Mouse (Mus musculus): Measurements from ENCODE around the gene Nrn1l.

Gene Nrn1l

DNA sequence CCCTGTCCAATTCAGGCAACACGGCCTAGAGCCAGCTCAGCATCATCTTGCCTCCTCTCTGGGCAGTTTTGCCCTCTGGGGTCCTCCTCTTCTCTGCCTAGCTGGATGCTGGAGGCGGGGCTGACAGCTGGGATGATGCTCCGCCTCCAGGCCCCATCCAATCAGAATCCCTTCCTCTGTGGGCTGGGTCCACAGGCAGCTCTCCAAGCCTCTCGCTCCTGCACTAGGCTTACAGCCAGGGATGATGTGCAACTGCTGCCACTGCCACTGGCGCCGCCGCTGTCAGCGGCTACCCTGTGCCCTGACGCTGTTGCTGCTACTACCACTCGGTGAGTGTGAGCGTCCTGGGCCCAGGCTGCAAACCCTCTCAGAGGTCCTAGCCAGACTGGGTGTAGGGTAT is at the start of gene Nrn1l:
Gene Nrn1l (plus strand): TSS at position 229 of the 400 bp plus-strand sequence.
- DNase-seq: peak; percentile 50

DNA sequence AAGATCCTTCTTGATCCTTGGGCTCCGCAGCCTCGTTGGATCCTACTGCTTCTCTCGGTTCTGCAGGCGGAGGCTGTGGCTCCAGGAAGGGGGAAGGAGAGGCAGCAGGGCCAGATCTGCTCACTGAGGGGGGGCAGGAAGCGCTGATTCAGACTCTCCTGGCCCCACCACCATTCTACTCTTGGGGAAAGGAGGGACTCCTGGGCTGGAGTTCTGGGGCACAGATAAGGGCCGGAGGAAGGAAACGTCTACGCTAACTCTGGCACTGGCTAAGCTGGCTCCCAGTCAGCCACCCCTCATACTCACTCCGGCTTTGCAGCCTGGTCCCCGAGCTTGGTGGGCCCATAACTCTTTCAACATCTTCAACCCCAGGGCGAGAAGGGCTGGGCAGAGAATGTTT is 46.7 kb upstream of the Nrn1l start:
- no peak for DNase-seq

DNA sequence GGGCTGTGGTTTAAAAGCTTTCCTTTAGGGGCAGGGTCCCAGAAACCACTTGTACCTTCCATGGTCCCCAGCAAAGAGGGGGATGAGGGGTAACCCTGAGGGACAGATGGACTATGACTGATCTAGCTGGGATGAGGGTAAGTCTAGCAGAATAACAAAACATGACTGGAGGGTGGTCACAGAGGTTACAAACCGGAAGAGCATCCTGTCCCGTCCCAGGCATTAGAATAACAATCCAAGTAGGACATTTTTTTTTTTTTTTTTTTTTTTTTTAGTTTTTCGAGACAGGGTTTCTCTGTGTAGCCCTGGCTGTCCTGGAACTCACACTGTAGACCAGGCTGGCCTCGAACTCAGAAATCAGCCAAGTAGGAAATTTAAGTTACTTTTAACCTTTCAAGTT is 43.4 kb upstream of the Nrn1l start:
- DNase-seq: no peak

DNA sequence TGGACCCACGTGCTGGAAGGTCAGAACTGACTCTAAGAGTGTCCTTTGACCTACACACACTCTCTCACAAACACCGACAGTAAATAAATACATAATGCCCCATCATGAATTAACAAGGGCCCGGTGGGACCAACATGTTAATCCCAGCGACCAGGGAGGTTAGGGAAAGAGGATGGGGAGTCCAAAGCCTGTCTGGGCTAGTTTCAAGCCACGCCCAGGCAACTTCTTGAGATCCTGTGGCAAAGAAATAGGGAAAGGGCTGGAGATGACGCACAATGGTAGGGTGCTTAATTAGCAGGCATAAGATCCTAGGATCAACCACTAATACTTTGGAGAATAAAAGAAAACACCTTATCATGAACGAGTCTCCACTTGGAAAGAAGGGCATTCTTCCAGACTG is 42.8 kb upstream of the Nrn1l start:
- DNase-seq: no peak

DNA sequence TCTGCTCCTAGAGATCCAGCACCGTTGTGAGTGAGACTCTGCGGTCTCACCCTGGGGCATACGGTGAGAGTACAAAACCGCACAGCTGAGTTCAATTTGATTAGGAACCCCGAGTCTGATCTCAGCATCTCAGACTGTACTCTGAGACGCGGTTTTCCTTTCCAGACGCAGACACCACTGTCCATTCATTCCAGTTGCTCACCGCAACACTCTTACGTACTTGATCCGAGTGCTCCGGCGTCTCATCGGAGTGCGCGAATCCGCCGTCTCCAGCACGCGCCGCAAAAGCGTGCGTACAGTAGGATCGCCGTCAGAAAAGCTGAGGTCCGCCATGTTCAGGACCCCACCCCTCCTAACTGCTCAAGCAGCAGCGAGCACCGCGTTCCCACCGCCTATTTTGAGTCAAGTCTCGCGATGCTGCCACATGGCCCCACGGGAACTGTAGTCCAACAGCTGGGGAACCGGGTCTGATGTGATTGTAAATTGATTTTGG is 41.7 kb upstream of the Nrn1l start:
- peak; percentile 93 for DNase-seq

DNA sequence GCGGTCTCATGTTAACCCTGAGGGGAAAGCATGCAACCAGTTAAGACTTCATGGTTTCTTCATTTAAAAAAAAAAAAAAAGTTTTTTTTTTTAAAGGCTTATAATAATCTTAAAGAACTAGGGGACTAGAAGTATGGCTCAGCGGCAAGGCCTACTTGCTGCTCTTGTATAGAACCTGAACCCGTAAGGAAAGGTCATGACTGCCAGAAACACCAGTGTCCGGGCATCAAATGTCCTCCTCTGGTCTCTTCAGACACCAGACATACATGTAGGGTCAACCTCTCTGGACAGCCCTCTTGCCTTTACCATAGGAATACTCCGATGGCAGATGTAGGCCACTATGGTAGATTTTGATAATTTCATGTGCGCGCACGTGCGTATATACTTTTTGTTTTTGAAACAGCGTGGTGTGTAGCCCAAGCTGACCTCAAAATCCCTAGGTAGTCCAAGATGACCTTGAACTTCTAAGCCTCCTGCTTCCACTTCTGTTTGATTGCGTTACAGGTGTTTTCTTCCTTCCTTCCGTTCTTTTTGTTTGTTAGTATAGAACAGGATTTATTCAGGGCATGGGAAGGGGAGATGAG is 41.1 kb upstream of the Nrn1l start:
- no peak for DNase-seq

DNA sequence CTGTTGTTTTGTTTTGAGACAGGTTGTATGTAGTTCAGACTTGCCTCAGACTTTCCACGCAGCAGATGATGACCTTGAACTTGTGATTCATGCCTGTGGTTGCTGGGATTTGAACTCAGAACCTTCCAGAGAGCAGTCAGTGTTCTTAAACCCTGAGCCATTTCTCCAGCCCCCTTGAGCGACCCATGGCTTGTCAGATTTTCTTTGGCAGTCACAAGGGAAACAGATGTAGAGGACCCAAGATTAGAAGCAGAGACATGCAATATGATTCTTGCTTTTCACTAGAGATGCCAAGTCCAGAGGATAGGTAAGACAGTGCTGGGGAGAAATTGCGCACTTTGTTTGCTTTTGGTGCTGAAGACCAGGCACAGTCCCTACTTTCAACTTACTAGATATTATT is 40.2 kb upstream of the Nrn1l start, which contains the start of gene Cenpt:
Gene Cenpt (minus strand): TSS at position 101 of the 400 bp plus-strand sequence.
- DNase-seq: no peak

DNA sequence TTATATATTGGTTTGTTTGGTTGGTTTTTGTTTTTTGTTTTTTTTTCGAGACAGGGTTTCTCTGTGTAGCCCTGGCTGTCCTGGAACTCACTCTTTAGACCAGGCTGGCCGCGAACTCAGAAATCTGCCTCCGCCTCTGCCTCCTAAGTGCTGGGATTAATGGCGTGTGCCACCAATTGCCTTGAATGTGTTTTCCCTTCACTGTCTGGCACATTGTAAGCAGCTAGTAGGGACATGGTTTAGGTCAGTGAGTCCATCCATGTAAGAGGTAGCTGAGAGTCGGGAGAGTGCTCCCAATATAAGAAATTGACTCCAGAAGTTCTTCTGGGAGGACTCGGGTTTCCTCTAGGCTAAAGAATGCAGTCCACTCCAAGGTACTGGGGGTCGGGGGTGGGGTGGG is 39.1 kb upstream of the Nrn1l start:
- DNase-seq: no peak

DNA sequence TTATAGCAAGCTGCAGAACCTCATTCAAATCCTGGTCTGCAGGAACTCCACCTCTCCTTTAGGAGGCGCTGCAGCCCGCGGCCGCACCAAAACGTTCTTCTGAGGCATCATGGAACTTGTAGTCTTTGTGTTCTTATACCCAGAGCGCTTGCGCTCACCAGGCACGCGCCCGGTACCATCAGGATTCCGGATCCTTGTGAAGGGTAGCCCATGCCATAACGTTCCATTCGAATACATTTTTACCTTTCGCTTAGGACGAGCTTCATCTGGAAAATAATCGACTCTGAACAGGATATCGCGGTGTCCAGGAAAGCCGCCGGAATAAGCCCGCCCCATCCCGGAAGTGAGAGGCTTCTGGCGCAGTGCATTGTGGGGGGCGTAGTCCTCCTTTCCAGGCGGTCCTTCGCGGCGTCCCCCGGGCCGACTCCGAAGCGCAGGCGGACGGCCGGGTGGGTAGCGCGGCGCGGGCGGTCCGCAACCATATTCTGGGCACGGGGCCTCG is 38.6 kb upstream of the Nrn1l start, which contains the start of gene Thap11:
Gene Thap11 (plus strand): TSS at position 418 of the 502 bp plus-strand sequence.
- DNase-seq: peak; percentile 95

DNA sequence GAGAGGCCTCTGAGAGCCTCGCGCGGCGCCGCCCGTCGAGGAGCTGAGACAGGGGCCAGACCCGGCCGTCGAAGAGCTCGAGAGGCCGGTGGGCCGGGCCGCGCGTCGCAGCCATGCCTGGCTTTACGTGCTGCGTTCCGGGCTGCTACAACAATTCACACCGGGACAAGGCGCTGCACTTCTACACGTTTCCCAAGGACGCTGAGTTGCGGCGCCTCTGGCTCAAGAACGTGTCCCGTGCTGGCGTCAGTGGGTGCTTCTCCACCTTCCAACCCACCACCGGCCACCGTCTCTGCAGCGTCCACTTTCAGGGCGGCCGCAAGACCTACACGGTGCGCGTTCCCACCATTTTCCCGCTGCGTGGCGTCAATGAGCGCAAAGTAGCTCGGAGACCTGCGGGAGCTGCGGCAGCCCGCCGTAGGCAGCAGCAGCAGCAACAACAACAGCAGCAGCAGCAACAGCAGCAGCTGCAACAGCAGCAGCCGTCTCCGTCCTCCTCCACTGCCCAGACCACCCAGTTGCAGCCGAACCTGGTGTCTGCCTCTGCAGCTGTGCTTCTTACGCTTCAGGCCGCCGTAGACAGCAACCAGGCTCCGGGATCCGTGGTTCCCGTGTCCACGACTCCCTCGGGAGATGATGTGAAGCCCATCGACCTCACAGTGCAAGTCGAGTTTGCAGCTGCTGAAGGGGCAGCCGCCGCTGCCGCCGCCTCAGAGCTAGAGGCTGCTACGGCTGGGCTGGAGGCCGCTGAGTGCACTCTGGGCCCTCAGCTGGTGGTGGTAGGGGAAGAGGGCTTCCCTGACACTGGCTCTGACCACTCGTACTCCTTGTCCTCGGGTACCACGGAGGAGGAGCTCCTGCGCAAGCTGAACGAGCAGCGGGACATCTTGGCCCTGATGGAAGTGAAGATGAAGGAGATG is 37.9 kb upstream of the Nrn1l start:
- peak; percentile 68 for DNase-seq

DNA sequence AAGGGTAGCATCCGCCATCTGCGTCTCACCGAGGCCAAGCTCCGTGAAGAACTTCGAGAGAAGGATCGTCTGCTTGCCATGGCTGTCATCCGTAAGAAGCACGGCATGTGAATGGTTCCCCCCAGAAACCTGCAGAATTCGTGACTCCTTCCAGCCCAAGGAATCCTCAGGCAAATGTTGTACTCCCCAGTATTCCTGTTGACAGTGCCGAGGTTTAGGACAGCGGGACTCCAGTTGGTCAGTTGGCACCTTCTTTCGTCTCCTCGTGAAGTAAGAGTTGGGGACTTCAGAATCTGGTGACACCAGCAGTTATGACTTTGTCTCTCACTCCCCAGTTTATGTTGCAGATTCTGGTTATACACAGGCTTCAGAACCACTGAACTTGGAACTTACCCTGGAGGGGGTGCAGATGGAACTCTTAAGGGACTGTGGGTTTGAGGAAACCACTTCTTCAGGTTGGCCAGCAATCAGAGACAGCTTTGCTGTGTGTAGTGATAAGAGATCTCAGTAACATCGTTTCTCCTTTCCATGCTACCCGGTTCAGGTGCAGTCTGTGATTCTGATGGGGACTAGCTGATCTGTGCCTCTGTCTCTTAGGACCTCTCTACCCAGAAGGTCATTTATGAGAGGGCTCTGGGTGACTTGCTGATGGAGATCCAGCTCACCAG is 37.1 kb upstream of the Nrn1l start:
- no peak for DNase-seq

DNA sequence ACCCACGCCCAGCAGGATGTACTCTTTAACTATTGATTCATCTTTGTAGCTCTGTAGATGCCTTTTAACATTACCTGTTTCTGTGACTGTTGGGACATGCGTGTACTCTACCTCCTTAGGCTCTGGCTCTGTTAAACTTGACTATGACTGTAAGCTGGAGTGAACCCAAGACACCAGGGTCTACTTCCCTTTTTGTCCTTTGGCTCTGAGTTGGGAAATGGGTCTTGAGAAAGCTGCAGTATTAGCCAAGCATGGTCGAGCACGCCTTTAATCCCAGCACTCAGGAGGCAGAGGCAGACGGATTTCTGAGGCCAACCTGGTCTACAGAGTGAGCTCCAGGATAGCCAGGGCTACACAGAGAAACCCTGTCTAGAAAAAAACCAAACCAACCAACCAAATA is 34.9 kb upstream of the Nrn1l start:
- no peak for DNase-seq

DNA sequence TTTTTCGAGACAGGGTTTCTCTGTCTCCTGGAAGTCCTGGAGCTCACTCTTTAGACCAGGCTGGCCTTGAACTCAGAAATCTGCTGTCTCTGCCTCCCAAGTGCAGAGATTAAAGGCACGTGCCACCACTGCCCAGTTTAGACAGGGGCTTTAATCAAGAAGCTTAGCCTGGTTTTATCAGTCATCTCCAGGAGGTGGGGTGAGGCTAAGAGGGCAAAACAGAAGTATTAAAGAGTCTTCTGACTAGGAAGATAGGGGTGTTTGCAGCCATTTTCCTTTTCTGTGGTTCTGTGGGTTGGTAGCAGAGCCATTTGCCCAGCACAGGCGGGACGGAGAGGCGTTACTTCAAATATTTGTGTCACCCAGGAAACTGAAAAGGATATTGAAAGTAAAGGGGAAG is 34.1 kb upstream of the Nrn1l start:
- DNase-seq: no peak

DNA sequence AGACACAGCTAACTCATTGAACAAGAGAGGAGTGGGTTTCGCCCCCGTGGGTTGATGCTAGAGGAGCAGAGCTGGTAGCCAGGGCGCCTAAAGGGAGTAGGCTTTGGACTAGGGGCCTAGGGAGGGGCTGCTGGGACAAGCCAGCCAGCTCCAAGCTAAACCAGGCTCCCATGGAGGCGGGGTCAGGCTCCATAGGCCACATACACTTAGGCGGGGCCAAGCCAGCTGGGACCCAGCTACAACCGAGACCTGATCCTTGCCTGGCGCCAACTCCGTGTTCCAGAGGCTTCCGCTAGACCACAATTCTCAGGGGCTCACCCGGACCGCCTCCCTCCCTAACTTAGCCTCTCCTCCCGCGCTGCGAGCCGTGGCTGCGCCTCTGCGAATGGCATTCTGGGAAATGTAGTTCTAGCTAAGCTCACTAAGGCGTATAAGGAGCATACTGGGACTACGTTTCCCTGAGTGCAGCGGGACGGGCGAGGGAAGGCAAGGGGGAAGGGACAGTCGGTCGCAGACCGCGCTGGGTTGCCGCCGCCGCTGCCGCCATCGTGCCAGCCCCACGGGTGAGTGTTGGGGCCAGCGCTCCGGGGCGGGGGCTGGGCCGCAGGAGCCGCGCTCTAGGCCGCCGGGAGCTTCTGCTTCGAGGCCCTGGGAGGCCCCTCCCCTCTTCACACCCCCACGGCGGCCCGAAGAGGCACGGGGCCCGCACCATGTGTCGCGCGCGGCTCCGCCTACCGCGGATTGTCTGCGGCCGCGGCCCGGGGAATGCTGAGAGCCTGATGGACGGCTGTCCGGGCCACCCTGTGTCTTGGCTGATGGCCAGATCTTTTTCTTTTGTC is 33.0 kb upstream of the Nrn1l start, which contains the start of gene Nutf2:
Gene Nutf2 (plus strand): TSS at position 438 of the 839 bp plus-strand sequence.
- peak; percentile 87 for DNase-seq

DNA sequence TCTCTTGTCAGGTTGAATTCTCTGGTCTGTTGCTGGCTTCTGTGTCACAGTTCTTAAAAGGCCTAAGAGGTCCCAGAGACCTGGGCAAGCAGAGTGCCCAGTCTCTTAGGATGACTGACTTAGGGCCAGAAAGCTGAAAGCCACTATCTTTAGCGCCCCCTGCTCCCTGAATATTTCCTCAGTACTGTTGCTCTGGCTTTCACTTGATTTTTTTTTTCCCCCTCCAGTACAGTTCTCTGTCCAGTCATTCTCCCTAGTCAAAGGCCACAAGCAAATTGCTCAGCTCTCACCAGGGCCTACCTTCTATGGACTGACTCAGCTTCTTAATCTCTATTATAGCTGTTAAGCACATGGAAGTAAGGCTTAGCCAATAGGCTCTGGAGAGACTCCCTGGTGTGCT is 31.4 kb upstream of the Nrn1l start:
- peak; percentile 40 for DNase-seq

DNA sequence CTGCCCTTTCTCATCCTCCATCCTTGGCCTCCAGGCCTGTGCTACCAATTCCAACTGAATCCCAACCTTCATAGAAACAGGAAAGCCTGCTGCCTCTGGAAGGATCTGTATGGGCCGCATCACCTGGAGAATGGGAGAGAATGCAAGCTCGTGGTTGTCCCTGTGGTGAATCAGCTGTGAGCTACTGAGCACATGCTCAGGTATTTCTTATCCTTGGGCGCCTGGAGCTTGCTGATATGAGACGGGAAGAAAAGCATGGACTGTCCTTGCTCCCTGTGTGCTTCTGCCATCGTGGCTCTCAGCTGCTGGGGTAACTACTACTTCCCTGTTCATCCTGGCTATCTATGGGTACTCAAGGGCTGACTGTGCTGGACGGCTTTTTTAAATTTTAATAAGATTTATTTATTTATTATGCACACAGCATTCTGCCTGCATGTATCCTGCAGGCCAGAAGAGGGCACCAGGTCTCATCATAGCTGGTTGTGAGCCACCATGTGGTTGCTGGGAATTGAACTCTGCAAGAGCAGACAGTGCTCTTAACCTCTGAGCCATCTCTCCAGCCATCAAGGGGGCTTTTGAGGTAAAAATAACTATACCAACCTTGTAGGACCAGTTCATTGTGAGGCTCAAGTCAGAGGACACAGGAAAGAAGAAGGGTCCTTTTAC is 26.9 kb upstream of the Nrn1l start:
- DNase-seq: peak; percentile 39

DNA sequence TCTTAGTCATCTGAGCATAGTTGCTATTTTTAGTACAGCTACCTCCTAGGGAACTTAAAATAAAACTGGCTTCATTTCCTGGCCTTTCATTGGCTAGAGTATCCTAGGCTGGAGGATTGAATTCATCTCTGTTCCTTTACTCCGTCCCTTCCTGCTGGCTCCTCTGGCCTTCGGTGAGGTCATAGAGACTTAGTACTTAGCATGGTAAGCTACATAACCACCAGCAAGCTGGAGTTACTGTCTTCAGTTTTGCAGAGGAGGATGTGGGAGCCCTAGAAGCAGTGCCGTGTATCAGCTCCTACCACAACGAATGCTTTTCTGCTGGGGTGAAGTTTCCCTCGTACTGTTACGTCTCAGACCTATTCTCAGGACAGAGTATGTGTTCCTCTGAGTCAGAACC is 19.1 kb upstream of the Nrn1l start:
- no peak for DNase-seq

DNA sequence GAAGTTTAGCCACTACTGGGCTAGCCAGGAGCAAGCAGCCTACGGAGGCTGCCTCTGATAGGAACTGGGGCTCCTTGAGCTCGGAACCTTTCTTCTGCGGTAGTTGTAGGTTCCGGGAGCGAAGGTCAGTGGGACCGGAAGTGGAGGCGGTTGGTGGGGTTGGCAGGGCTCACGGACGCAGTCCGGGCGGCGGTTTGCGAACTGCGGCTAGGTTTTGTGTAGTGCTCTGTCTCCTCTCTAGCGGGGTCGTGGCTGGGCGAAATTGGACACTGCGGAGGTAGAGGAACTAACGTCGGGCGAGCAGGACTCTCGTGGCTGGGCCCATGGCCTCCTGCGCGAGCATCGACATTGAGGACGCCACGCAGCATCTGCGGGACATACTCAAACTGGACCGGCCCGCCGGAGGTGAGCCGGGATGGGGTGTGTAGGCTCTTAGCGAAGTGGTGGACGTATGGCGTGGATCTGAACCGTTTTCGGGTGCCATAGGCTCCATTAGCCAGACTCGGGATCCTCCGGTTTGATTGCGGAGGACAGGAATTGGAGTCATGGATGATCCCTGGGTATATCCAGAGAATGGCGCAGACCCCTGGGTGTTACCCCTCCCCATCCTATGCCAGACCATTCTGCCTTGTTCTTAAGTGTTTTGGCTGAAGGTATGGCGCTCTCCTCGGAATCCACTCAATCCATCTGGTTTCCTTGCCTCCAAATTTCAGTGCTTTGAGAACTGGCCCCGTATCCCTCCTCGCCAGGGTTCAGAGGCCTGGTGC is 12.4 kb upstream of the Nrn1l start, which contains the start of gene Edc4:
Gene Edc4 (plus strand): TSS at position 128 of the 767 bp plus-strand sequence.
- peak; percentile 89 for DNase-seq

DNA sequence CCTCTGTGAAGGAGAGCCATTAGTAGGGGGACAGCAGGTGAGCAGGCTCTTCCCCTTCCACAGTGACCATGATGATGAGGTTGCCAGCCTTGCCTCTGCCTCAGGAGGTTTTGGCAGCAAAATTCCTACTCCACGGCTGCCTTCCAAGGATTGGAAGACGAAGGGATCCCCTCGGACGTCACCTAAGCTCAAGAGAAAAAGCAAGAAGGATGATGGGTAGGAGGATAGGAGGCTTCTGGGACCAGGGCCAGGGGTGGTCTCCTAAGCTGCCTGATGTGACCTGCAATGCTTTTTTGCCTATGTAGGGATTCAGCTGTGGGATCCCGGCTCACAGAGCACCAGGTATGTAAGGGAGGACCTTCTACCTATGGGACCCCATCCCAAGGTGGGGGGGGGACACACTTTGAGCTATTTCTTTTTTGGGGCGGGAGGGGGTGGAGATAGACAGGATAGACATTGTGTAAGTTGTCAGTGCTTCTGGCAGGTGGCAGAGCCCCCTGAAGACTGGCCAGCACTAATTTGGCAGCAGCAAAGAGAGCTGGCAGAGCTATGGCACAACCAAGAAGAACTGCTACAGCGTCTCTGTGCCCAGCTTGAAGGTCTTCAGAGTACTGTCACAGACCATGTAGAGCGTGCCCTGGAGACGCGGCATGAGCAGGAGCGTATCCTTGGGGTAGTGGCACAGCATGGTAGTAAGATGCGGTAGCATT is 3.5 kb upstream of the Nrn1l start:
- DNase-seq: no peak

DNA sequence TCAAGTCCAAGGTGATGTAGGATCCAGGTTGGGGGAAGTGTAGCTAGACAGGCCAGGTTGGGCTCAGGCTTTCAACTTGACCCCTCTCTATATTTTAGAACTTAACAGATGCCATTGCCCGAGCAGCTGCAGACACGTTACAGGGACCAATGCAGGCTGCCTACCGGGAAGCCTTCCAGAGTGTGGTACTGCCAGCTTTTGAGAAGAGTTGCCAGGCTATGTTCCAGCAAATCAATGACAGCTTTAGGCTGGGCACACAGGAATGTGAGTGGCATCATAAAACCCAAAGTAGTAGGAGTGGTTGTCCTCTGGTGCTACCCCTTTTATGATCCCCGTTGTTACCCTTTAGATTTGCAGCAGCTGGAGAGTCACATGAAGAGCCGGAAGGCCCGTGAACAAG is 2.5 kb upstream of the Nrn1l start:
- DNase-seq: no peak
